Mouse (Mus musculus): ENCODE measurements around the gene Tra2b. TPM values are rescaled to one million over a fixed set of nuclear protein-coding genes. Genes with fewer than 3 reads are reported as not detected.
"Not testable (repeated sequence)": the region's sequence is repeated elsewhere in the genome, so short reads cannot be mapped to it uniquely, and the experiment has no call there.

Gene Tra2b
- 108 TPM for polyA plus RNA-seq (2021)

DNA sequence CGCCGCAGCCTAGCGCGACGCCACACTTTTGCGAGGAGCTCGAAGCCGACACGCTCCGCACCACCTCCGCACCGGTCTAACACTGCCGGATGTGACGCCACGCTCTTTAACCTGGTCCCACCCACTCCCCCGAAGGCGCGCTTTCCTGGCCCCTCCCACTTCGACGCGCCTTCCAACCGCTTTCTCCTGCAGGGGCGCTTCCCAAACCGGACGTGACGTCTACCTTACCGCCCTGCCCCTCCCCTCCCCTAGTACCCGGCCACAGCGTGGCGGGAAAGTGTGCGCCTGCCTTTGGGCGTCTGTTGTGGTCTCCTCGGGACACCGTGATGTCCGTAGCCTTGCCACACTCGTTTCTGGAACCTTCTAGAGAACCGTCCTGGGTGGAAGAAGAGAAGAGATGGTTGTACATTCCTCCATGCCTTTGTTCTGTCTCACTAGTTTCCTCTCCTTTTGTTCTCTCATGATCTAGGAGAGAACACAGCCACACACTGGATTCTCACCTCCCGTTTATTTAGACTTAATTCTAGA lies at the start of gene Tra2b:
Gene Tra2b (minus strand): TSS at position 157 of the 528 bp plus-strand sequence.
- in situ Hi-C loops (cut with MboI; ENCODE audit: low pct_unique_long_range_greater_than_20kb), result loop anchor here (10.0 to 25.0 kb wide), 2 partner anchors 161 to 1554 kb away; partner anchors contain the start of genes Clcn2 and Polr2h
- H3K27me3 ChIP-seq, result no peaks in the 10 kb centered on the region
- DNase-seq (ENCODE audit: low read depth, low spot score), result peak; percentile 76
- ChIA-PET CTCF (interaction anchor here (1.0 to 1.5 kb wide), 2 partner anchors 71 to 163 kb away, joined by 3 to 4 read pairs; no protein-coding TSS in a partner anchor), POLR2A (no interaction called here)
- peak; percentile 91 for ATAC-seq
- no peak for TF ChIP-seq CTCF (IDR thresholded peaks at IDR 0.05)

GRCm38 (mm10) chr16:22310649-22311048 lies 44.8 kb upstream of the Tra2b start:
- POLR2A ChIA-PET, result no interaction called here

GRCm38 (mm10) chr16:22302606-22303005 lies 36.8 kb upstream of the Tra2b start:
- ChIA-PET POLR2A (no interaction called here), CTCF (no interaction called here)
- in situ Hi-C loops (cut with MboI; ENCODE audit: low pct_unique_long_range_greater_than_20kb), result no loop called here
- no peaks in the 10 kb centered on the region for H3K27me3 ChIP-seq
- peak; percentile 84 for TF ChIP-seq CTCF (IDR thresholded peaks at IDR 0.05)
- DNase-seq (ENCODE audit: low read depth, low spot score) (no peak), ATAC-seq (peak; percentile 31)

More at GRCm38 (mm10) chr16:22310649-22311048, 44.8 kb upstream of the Tra2b start:
- no peak for ATAC-seq
- peaks cover 6% of the 10 kb centered on the region for H3K27me3 ChIP-seq
- CTCF ChIA-PET, result no interaction called here
- in situ Hi-C loops (cut with MboI; ENCODE audit: low pct_unique_long_range_greater_than_20kb), result loop anchor here (5.0 to 10.0 kb wide), 2 partner anchors 242 to 494 kb away; no protein-coding TSS in a partner anchor
- DNase-seq (ENCODE audit: low read depth, low spot score), result no peak
- peak; percentile 70 for TF ChIP-seq CTCF (IDR thresholded peaks at IDR 0.05)

- ATAC-seq (no peak), DNase-seq (ENCODE audit: low read depth, low spot score) (no peak)
- in situ Hi-C loops (cut with MboI; ENCODE audit: low pct_unique_long_range_greater_than_20kb), result no loop called here
- TF ChIP-seq CTCF (IDR thresholded peaks at IDR 0.05), result peak; percentile 23
- no peaks in the 10 kb centered on the region for H3K27me3 ChIP-seq
- ChIA-PET POLR2A (no interaction called here), CTCF (no interaction called here)
Measured at GRCm38 (mm10) chr16:22301378-22301777, 35.6 kb upstream of the Tra2b start.

DNA sequence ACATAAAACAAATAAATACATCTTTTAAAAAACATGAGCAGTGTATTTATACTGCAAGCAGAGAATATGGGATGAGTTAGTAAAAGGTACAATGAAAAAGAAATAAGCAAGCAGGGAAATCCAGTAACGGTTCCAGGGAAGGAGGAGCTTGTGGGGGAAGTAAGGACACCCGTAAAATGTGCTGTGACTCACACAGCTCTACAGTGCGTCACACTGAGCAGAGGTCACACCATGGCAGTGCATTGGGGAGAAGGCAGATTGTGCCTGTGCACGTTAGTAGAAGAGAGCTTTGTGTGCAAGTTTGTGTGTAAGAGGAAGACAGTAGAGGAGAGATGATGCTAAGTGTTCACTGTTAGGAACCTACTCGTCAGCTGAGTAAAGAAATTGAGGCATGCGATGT lies 31.1 kb upstream of the Tra2b start:
- ChIA-PET POLR2A (no interaction called here), CTCF (no interaction called here)
- DNase-seq (ENCODE audit: low read depth, low spot score) (no peak), ATAC-seq (no peak)
- no peaks in the 10 kb centered on the region for H3K27me3 ChIP-seq
- no peak for TF ChIP-seq CTCF (IDR thresholded peaks at IDR 0.05)
- in situ Hi-C loops (cut with MboI; ENCODE audit: low pct_unique_long_range_greater_than_20kb), result loop anchor here (10.0 kb wide), 1 partner anchor 462 kb away; no protein-coding TSS in a partner anchor

DNA sequence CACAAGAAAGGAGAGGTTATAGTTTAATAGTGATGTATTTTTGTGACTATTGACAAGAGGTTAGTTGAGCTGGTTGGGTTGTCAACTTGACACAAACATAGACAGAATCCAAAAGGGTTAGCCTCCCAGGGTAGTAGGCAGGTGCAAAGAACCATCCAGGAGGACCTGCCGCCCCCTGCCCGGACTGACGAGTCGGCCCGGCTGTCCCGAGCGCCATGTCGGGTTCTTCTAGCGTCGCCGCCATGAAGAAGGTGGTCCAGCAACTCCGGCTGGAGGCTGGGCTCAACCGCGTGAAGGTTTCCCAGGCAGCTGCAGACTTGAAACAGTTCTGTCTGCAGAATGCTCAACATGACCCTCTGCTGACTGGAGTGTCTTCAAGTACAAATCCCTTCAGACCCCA lies 29.0 kb upstream of the Tra2b start:
- ATAC-seq, POLR2A ChIA-PET: not testable (repeated sequence)
- in situ Hi-C loops (cut with MboI; ENCODE audit: low pct_unique_long_range_greater_than_20kb), result loop anchor here (10.0 kb wide), 1 partner anchor 460 kb away; no protein-coding TSS in a partner anchor

DNA sequence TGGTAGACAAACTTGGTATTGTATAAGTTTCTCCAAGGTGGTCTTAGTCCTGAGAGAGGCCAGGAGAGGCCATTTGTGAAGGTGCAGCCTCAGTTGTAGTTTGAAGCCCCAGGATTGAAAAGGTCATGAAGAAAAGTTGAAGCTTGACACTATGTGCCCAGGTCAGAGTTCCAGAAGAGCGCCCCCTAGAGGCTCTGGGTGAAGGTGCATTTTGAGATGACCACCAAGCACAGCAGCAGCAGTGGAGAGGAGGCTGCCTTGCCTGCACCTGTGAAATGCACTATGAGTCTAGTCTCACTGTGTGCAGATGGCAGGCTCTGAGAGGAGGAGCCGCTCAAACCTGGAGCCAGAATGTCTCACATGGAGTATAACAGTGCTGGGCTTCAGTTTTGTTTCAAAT lies 27.8 kb upstream of the Tra2b start:
- ChIA-PET CTCF (no interaction called here), POLR2A (interaction anchor here (0.6 kb wide), 1 partner anchor 26 kb away, joined by 8 read pairs; no protein-coding TSS in a partner anchor)
- DNase-seq (ENCODE audit: low read depth, low spot score) (no peak), ATAC-seq (no peak)
- in situ Hi-C loops (cut with MboI; ENCODE audit: low pct_unique_long_range_greater_than_20kb), result loop anchor here (10.0 kb wide), 1 partner anchor 459 kb away; no protein-coding TSS in a partner anchor
- TF ChIP-seq CTCF (IDR thresholded peaks at IDR 0.05), result peak; percentile 56
- H3K27me3 ChIP-seq, result peaks cover 7% of the 10 kb centered on the region

More for the DNA sequence above, 29.0 kb upstream of the Tra2b start:
- CTCF ChIA-PET; H3K27me3 ChIP-seq; DNase-seq (ENCODE audit: low read depth, low spot score): not testable (repeated sequence)

DNA sequence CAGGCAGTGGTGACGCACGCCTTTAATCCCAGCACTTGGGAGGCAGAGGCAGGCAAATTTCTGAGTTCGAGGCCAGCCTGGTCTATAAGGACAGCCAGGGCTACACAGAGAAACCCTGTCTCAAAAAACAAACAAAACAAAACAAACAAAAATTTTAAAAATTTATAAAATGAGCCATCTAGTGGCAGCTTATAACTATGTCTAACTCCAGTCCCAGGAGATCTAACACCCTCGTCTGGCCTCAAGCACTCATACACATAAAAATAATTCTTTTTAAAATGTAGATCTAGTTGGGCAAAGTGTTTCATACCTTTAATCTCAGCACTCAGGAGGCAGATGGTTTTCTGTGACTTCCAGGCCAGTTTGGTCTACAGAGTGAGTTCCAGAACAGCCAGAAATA lies 26.6 kb upstream of the Tra2b start:
- H3K27me3 ChIP-seq, result peaks cover 9% of the 10 kb centered on the region
- POLR2A ChIA-PET, result no interaction called here
- in situ Hi-C loops (cut with MboI; ENCODE audit: low pct_unique_long_range_greater_than_20kb), result loop anchor here (10.0 kb wide), 1 partner anchor 458 kb away; no protein-coding TSS in a partner anchor
- peak; percentile 44 for TF ChIP-seq CTCF (IDR thresholded peaks at IDR 0.05)
- CTCF ChIA-PET, result no interaction called here
- DNase-seq (ENCODE audit: low read depth, low spot score), result no peak
- no peak for ATAC-seq

DNA sequence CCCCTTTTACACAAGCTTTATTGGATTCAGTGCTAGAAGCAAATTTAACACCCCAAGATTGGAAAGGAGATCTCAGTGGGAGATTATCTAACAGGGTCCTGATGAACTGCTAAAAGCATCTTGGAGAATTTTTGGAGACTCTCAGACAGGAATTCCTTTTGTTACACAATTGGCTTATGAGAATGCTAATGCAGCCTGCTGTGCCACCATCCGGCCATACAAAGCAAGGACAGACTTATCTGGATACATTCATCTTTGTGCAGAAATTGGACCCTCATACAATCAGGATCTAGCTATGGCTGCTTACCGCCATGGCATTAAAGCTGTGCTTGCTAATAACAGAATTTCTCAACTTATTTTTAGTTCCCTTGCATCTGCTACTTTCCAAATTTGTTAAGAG lies 23.8 kb upstream of the Tra2b start:
- peaks cover 34% of the 10 kb centered on the region for H3K27me3 ChIP-seq
- no peak for DNase-seq (ENCODE audit: low read depth, low spot score)
- ChIA-PET CTCF (no interaction called here), POLR2A (no interaction called here)
- in situ Hi-C loops (cut with MboI; ENCODE audit: low pct_unique_long_range_greater_than_20kb), result loop anchor here (10.0 kb wide), 1 partner anchor 455 kb away; no protein-coding TSS in a partner anchor
- TF ChIP-seq CTCF (IDR thresholded peaks at IDR 0.05), result peak; percentile 32
- no peak for ATAC-seq

DNA sequence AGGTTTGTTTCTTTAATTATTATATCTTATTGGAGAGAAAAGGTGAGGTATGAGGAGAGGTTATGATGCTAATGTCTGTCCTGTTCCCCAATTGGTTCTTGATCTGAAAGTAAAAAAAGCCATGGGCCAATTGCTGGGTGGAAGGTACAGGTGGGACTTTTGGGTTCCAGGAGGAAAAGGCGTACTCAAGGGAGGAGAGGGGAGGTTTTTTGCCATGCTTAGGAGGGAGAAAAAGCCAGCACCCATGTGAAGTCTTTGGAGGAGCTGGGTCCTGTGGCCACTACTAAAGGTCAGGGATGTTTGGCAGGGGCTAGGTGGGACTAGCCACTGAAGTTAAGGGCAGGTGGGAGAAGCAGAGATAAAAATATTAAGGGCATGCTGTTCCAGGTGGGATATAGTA lies 21.2 kb upstream of the Tra2b start:
- ATAC-seq, result no peak
- POLR2A ChIA-PET, result no interaction called here
- CTCF ChIA-PET, result no interaction called here
- TF ChIP-seq CTCF (IDR thresholded peaks at IDR 0.05), result no peak
- no peak for DNase-seq (ENCODE audit: low read depth, low spot score)
- in situ Hi-C loops (cut with MboI; ENCODE audit: low pct_unique_long_range_greater_than_20kb), result no loop called here
- peaks cover 36% of the 10 kb centered on the region for H3K27me3 ChIP-seq

DNA sequence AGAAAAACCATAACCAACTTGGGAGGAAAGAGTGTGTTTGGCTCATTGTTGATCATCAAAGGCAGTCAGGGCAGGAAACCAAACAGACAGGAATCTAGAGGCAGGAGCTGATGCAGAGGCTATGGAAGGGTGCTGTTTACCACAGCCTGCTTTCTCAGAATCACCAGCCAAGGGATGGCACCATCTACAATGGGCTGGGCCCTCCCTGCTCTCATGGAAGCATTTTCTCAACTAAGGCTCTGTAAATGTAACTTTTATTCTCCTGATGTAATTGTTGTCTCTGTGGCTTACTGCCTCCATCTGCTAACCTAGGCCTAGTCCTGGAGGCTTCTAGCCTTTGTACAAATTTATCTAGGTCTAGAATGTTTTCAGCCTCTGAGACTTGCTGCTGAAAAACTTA lies 10.7 kb upstream of the Tra2b start:
- in situ Hi-C loops (cut with MboI; ENCODE audit: low pct_unique_long_range_greater_than_20kb), result no loop called here
- H3K27me3 ChIP-seq, result peaks cover 5% of the 10 kb centered on the region
- ChIA-PET CTCF (no interaction called here), POLR2A (no interaction called here)
- DNase-seq (ENCODE audit: low read depth, low spot score) (no peak), ATAC-seq (no peak)
- TF ChIP-seq CTCF (IDR thresholded peaks at IDR 0.05), result no peak

DNA sequence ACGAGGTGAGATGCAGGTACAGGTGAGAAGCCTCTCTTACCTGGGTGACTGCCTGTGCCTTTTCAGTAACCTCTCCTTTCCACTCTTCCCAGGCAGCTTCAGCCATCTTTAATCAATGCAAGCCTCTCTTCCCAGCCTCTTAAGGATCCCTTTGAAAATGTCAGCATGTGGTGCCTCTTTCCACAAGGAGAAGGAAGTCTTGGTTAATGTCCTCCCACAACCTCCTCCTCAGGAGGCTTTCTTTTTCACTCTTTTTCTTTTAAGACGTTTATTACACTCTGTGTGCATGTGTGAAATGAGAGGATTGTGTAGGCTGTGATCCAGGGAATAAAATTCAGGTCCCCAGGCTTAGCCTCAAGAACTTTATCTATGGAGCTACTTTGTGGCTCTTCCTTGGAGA lies 9.3 kb upstream of the Tra2b start:
- in situ Hi-C loops (cut with MboI; ENCODE audit: low pct_unique_long_range_greater_than_20kb), result no loop called here
- ATAC-seq (no peak), DNase-seq (ENCODE audit: low read depth, low spot score) (no peak)
- H3K27me3 ChIP-seq, result peaks cover 5% of the 10 kb centered on the region
- POLR2A ChIA-PET, result no interaction called here
- no peak for TF ChIP-seq CTCF (IDR thresholded peaks at IDR 0.05)
- CTCF ChIA-PET, result no interaction called here
